Mouse (Mus musculus): ENCODE measurements around the gene Dip2c. TPM values are rescaled to one million over a fixed set of nuclear protein-coding genes. Genes with fewer than 3 reads are reported as not detected.

Gene Dip2c
- total and polyA plus RNA-seq, 3 experiments: not detected

- no peak for DNase-seq (ENCODE audit: low read depth, low spot score)
- Histone ChIP-seq H3K27me3 (ENCODE audit: control insufficient read depth in 1 of 2, insufficient read depth in 2 of 2, low read length in 2 of 2) (no peaks in the 10 kb centered on the region), H3K36me3 (ENCODE audit: control insufficient read depth in 1 of 2, insufficient read depth in 2 of 2, low read length in 2 of 2) (peaks cover 0 to 2% of the 10 kb centered on the region in 2 experiments; a peak in 1 of 4 replicates), H3K4me3 (ENCODE audit: control insufficient read depth in 1 of 2, insufficient read depth in 1 of 2, low read depth in 2 of 2, low read length in 2 of 2) (no peak overlapping the region), H3K9me3 (replicated peaks; ENCODE audit: insufficient read depth, low read length) (no peaks in the 10 kb centered on the region), H3K9ac (ENCODE audit: control insufficient read depth, low read depth, low read length, poor library complexity, severe bottlenecking) (no peak overlapping the region), H3K79me2 (ENCODE audit: control insufficient read depth, insufficient read depth, low read length, poor library complexity) (no peaks in the 10 kb centered on the region), H3K4me1 (ENCODE audit: control insufficient read depth in 1 of 2, insufficient read depth in 2 of 2, low read length in 2 of 2) (no peaks in the 10 kb centered on the region), H3K27ac (ENCODE audit: control insufficient read depth, low read depth, low read length) (no peak overlapping the region)
- no peak for TF ChIP-seq NELFE (IDR thresholded peaks at IDR 0.05; ENCODE audit: low read depth, low read length)
Observed at GRCm38 (mm10) chr13:9695809-9696208, 419.5 kb downstream of the Dip2c start.

- Histone ChIP-seq H3K27ac (ENCODE audit: control insufficient read depth, low read depth, low read length) (no peak overlapping the region), H3K36me3 (ENCODE audit: control insufficient read depth in 1 of 2, insufficient read depth in 2 of 2, low read length in 2 of 2) (peaks cover 0 to 2% of the 10 kb centered on the region in 2 experiments; a peak in 1 of 4 replicates), H3K79me2 (ENCODE audit: control insufficient read depth, insufficient read depth, low read length, poor library complexity) (no peaks in the 10 kb centered on the region), H3K9me3 (replicated peaks; ENCODE audit: insufficient read depth, low read length) (no peaks in the 10 kb centered on the region), H3K27me3 (ENCODE audit: control insufficient read depth in 1 of 2, insufficient read depth in 2 of 2, low read length in 2 of 2) (no peaks in the 10 kb centered on the region), H3K9ac (ENCODE audit: control insufficient read depth, low read depth, low read length, poor library complexity, severe bottlenecking) (no peak overlapping the region), H3K4me3 (ENCODE audit: control insufficient read depth in 1 of 2, insufficient read depth in 1 of 2, low read depth in 2 of 2, low read length in 2 of 2) (no peak overlapping the region), H3K4me1 (ENCODE audit: control insufficient read depth in 1 of 2, insufficient read depth in 2 of 2, low read length in 2 of 2) (no peaks in the 10 kb centered on the region)
- no peak for TF ChIP-seq RCOR1 (IDR thresholded peaks at IDR 0.05; ENCODE audit: low read depth, low read length)
- TF ChIP-seq ZNF384 (IDR thresholded peaks at IDR 0.05; ENCODE audit: low read depth, low read length): no peak
- TF ChIP-seq CHD2 (IDR thresholded peaks at IDR 0.05; ENCODE audit: low read length): no peak
- TF ChIP-seq E2F4 (IDR thresholded peaks at IDR 0.05; ENCODE audit: borderline replicate concordance, low read depth, low read length): no peak
- no peak for TF ChIP-seq MXI1 (IDR thresholded peaks at IDR 0.05; ENCODE audit: low read depth, low read length)
- no peak for TF ChIP-seq POLR2AphosphoS2 (IDR thresholded peaks at IDR 0.05; ENCODE audit: low read length)
- TF ChIP-seq KAT2A (conservative IDR thresholded peaks at IDR 0.05; ENCODE audit: low read depth, low read length): no peak
- no peak for TF ChIP-seq ZKSCAN1 (IDR thresholded peaks at IDR 0.05; ENCODE audit: low read depth, low read length)
- no peak for TF ChIP-seq MEF2A (IDR thresholded peaks at IDR 0.05; ENCODE audit: extremely low read depth, insufficient replicate concordance, low read depth, low read length, poor library complexity, severe bottlenecking)
- TF ChIP-seq ZMIZ1 (IDR thresholded peaks at IDR 0.05; ENCODE audit: low read depth, low read length): no peak
- no peak for DNase-seq (ENCODE audit: low read depth, low spot score)
Observed at GRCm38 (mm10) chr13:9697340-9697739, 421.0 kb downstream of the Dip2c start.

- no peak overlapping the region for H3K27ac ChIP-seq (ENCODE audit: control insufficient read depth, low read depth, low read length)
- no peak for TF ChIP-seq UBTF (IDR thresholded peaks at IDR 0.05; ENCODE audit: borderline replicate concordance, insufficient read depth, low read depth, low read length)
- TF ChIP-seq HCFC1 (IDR thresholded peaks at IDR 0.05; ENCODE audit: low read depth, low read length): no peak
- TF ChIP-seq SMC3 (IDR thresholded peaks at IDR 0.05; ENCODE audit: low read depth, low read length): no peak
- TF ChIP-seq ZMIZ1 (IDR thresholded peaks at IDR 0.05; ENCODE audit: low read depth, low read length): no peak
- no peak for TF ChIP-seq MXI1 (IDR thresholded peaks at IDR 0.05; ENCODE audit: low read depth, low read length)
- TF ChIP-seq JUND (IDR thresholded peaks at IDR 0.05; ENCODE audit: low read depth, low read length): no peak
- no peak for TF ChIP-seq NELFE (IDR thresholded peaks at IDR 0.05; ENCODE audit: low read depth, low read length)
- no peak for TF ChIP-seq E2F4 (IDR thresholded peaks at IDR 0.05; ENCODE audit: borderline replicate concordance, low read depth, low read length)
- no peaks in the 10 kb centered on the region for H3K79me2 ChIP-seq (ENCODE audit: control insufficient read depth, insufficient read depth, low read length, poor library complexity)
- peaks cover 0 to 3% of the 10 kb centered on the region in 2 experiments; a peak in 2 of 4 replicates for H3K36me3 ChIP-seq (ENCODE audit: control insufficient read depth in 1 of 2, insufficient read depth in 2 of 2, low read length in 2 of 2)
- H3K4me3 ChIP-seq (ENCODE audit: control insufficient read depth in 1 of 2, insufficient read depth in 1 of 2, low read depth in 2 of 2, low read length in 2 of 2): no peak overlapping the region
- no peaks in the 10 kb centered on the region for H3K27me3 ChIP-seq (ENCODE audit: control insufficient read depth in 1 of 2, insufficient read depth in 2 of 2, low read length in 2 of 2)
- DNase-seq (ENCODE audit: low read depth, low spot score): no peak
- H3K9me3 ChIP-seq (replicated peaks; ENCODE audit: insufficient read depth, low read length): no peaks in the 10 kb centered on the region
- H3K9ac ChIP-seq (ENCODE audit: control insufficient read depth, low read depth, low read length, poor library complexity, severe bottlenecking): no peak overlapping the region
- H3K4me1 ChIP-seq (ENCODE audit: control insufficient read depth in 1 of 2, insufficient read depth in 2 of 2, low read length in 2 of 2): no peaks in the 10 kb centered on the region
Observed at GRCm38 (mm10) chr13:9702615-9703235, 426.4 kb downstream of the Dip2c start.
